Mouse (Mus musculus) right cerebral cortex, postnatal 14 days (tissue): ENCODE measurements around the gene Bend7.

Experiments used
- DNase-seq: peaks from one replicate; pipeline ENCODE4 v3.0.0; 2022

Gene Bend7

GRCm38 (mm10) chr2:4782809-4783641 is 65.4 kb downstream of the Bend7 start:
- no peak for DNase-seq

DNA sequence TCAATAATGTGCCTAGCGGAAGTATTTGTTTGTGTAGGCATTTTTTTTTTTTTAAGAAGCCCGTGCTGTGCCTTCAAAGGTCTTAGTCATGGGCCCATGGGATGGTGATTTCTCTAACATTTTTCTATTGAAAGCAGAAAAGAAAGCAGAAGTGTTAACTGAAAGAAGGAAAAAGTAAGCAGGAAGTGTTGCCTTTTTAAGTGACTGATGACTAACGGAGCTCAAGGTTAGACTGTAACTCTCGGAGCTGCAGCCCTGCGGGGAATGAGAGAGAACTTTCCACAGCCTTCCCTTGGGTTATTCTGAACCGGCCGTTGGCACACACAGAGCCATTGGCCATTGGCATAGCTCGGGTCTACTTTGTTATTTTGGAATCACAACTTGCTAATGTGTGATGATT is 66.4 kb downstream of the Bend7 start:
- DNase-seq = no peak

DNA sequence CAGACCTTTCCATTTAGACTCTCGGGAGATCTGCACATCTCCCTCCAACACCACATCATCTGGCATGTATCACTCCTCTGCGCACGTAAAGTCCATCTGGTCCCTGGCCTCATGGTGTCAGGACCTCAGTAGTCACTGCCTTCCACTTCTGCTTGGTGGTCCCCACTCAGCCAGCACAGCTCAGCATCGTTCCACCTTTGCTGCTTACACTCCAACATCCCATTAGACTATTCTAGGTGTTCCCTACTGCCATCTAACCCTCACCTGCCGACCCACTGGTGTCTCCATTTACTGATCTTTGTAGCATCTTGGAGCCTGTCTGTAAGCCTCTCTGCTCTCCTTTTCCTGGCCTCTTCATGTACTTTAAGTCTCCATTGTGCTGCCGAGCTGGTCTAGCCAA is 67.4 kb downstream of the Bend7 start:
- no peak for DNase-seq

- no peak for DNase-seq
Observed at GRCm38 (mm10) chr2:4787223-4787622, 69.6 kb downstream of the Bend7 start.

DNA sequence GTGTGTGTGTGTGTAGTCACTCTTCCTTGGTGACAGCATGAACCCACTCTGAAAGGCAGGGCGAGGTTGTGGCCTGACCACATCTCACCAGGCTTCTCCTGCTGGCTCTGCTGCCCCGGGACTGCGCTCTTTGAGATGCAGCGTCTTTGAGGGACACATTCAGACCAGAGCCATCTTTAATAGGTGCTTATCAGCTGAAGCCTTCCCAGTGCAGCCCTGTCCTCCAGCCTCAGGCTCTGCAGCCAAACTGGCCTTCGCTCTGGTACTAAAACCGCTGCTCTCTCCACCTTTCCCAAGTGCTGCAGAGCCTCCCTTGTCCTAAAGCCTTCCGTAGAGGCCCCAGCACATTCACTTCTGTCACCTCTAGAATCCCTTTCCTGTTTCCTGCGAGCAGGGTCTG is 74.0 kb downstream of the Bend7 start:
- no peak for DNase-seq

- DNase-seq = no peak
Observed at GRCm38 (mm10) chr2:4792554-4792953, 74.9 kb downstream of the Bend7 start.

GRCm38 (mm10) chr2:4802395-4803176 is 85.0 kb downstream of the Bend7 start:
- no peak for DNase-seq

- DNase-seq = no peak
Observed at GRCm38 (mm10) chr2:4816308-4816707, 98.7 kb downstream of the Bend7 start.

- DNase-seq = no peak
Observed at GRCm38 (mm10) chr2:4817678-4818077, 100.0 kb downstream of the Bend7 start.

DNA sequence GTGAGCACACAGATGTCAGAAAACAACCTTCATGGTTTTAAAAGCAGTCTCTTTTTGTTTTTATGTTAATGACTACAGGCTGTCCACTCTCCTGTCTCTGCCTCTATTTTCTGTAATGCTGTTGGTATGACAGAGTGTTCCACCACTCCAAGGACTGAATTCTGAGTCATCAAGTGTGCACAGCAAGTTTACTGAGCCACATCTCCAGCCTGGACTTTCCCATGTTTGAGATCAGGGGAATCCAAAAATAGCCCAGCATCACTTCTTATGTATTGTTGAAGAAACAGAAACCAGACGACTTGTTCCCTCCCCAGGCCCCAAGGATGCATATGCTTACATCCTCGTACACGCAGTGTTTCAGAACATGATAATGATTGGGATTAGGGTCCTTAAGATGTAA is 102.6 kb downstream of the Bend7 start:
- DNase-seq = no peak

- DNase-seq = no peak
Observed at GRCm38 (mm10) chr2:4824067-4824466, 106.4 kb downstream of the Bend7 start.

- DNase-seq = no peak
Observed at GRCm38 (mm10) chr2:4828032-4828431, 110.4 kb downstream of the Bend7 start.

DNA sequence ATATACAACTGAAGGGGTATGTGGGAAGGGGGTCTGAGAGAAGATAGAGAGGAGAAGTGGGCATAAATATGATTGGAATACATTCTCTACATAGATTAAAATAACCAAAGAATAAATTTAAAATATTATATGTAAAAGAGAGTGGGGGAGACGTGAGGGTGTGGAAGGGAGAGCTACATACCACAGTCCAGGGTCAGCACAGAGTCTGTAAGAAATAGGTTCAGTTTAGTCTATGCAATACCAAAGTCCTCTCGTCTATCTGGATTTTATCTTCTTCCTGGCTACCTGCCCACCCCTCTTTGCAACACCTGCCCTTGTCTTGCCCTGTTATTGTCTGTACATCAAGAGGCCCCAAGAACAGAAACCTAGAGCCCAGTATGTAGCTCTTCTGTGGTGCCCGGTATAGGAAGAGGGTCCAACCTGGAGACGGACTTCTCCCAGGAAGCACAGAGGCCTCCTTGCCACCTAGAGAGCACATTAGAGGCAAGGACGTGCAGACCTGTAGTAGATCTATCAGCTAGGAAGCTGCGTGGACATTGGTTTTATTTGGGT is 110.9 kb downstream of the Bend7 start:
- DNase-seq = no peak

- DNase-seq = no peak
Observed at GRCm38 (mm10) chr2:4829007-4829406, 111.4 kb downstream of the Bend7 start.

GRCm38 (mm10) chr2:4829489-4830065 is 111.9 kb downstream of the Bend7 start:
- no peak for DNase-seq

- DNase-seq = no peak
Observed at GRCm38 (mm10) chr2:4831493-4831892, 113.9 kb downstream of the Bend7 start.

DNA sequence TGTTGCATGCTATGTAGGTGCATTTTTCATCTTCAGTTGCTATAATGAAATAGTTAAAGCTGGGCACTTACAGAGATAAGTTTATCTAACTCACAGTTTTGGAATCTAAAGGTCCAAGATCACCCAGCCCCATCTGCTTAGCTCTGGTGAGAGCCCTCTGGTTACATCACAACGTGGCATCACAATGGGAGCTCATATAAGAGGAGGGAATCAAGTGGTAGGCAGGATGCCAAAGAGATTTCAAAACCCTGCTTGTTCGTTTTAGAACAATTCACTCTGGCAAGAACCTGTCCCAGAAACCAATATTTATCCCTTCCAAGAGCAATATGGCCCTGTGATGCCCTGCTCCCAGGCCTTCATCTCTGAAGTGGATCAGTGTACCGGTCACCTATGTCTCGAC is 114.5 kb downstream of the Bend7 start:
- no peak for DNase-seq

GRCm38 (mm10) chr2:4849449-4849848 is 131.8 kb downstream of the Bend7 start:
- no peak for DNase-seq
